Mouse (Mus musculus): ENCODE measurements around the gene Rtn4r.

GRCm38 (mm10) chr16:18125131-18125530, 2.3 kb upstream of the Rtn4r start:
- TF ChIP-seq CTCF (IDR thresholded peaks at IDR 0.05; ENCODE audit: low read depth, low read length) (no peak), POLR2A (IDR thresholded peaks at IDR 0.05; ENCODE audit: extremely low read depth, insufficient read depth, low read length) (no peak)

Data from liver, adult 2 months (tissue).